Mouse (Mus musculus) ES-E14 (cell line): ENCODE measurements at regions not wholly inside any gene's neighbourhood (a gene's known extent, or its start where the extent isn't known, plus 50 kb on each side); places are given as distances from the start of the nearest gene placed in this dataset.

Experiments used
- HCFC1 ChIP-seq: IDR thresholded peaks from 2 replicates; pipeline ENCODE4 v1.6.1; 2012; ENCODE audit warnings: low read length, inconsistent platforms, borderline replicate concordance; ENCODE audit not compliant: insufficient read depth
- ZC3H11A ChIP-seq: IDR thresholded peaks from 2 replicates; pipeline ENCODE4 v1.6.1; 2012; ENCODE audit warnings: low read depth, mild to moderate bottlenecking, inconsistent platforms, low read length, borderline replicate concordance
- ZNF384 ChIP-seq: IDR thresholded peaks from 2 replicates; pipeline ENCODE4 v1.6.1; 2012; ENCODE audit warnings: low read depth, low read length, inconsistent platforms

- no peak for TF ChIP-seq HCFC1
- TF ChIP-seq ZNF384 = no peak
- TF ChIP-seq ZC3H11A = no peak
Observed at GRCm38 (mm10) chr14:55343341-55343740, 121.5 kb downstream of the Dhrs2 start.
